18 mouse cellular contexts compared by ENCODE assay signal in genomic region chr10:58495637-58496036, GRCm38 (mm10). TPM values are rescaled to one million over a fixed set of nuclear protein-coding genes. Genes with fewer than 3 reads are reported as not detected.
DNase-seq lines count a peak whose midpoint lies in the region; ATAC-seq and TF ChIP-seq lines count a peak whose summit lies in the region.
"Had no signal": no experiment of that assay in that cellular context is flagged by ENCODE, and none has a peak within 500 bp of the region (broad histone marks: within the 10 kb centered on the region; RNA-seq: fewer than 3 reads in every experiment).

No protein-coding gene starts in this region.

- no peaks in the 10 kb centered on the region for H3K79me2 ChIP-seq in heart, adult 2 months (replicated peaks; ENCODE audit: control insufficient read depth, insufficient read depth, low read length)
- no peaks in the 10 kb centered on the region for H3K79me2 ChIP-seq in CH12.LX (replicated peaks; ENCODE audit: control insufficient read depth, extremely low read depth, insufficient read depth, poor library complexity, severe bottlenecking)

- H3K9ac ChIP-seq in heart, adult 2 months (ENCODE audit: low read depth, low read length) = no peak overlapping the region
- no peak overlapping the region for H3K9ac ChIP-seq in lung, embryonic 14.5 days
- H3K9ac ChIP-seq in CH12.LX (ENCODE audit: insufficient read depth, low read depth) = no peak overlapping the region
- H3K9ac ChIP-seq: forebrain, embryonic 12.5 days; hindbrain, embryonic 14.5 days; midbrain, embryonic 13.5 days had no signal

- no peak for TF ChIP-seq EP300 in heart, adult 2 months (IDR thresholded peaks at IDR 0.05; ENCODE audit: insufficient read depth, low read depth, low read length)
- TF ChIP-seq EP300 in CH12.LX (IDR thresholded peaks at IDR 0.05; ENCODE audit: low read length) = no peak

- peaks cover 2% of the 10 kb centered on the region for H3K4me1 ChIP-seq in heart, adult 2 months (ENCODE audit: control insufficient read depth, insufficient read depth, low read length)
- no peaks in the 10 kb centered on the region for H3K4me1 ChIP-seq in lung, embryonic 14.5 days (ENCODE audit: insufficient read depth)
- H3K4me1 ChIP-seq in CH12.LX (ENCODE audit: control insufficient read depth in 1 of 2, insufficient read depth in 2 of 2) = peaks cover 0 to 7% of the 10 kb centered on the region in 2 experiments; a peak in 3 of 4 replicates

- H3K4me3 ChIP-seq in heart, adult 2 months = no peak overlapping the region
- H3K4me3 ChIP-seq in lung, embryonic 14.5 days (ENCODE audit: low read depth, low read length) = no peak overlapping the region
- H3K4me3 ChIP-seq in CH12.LX (replicated peaks in 1 of 3; ENCODE audit: low read depth in 2 of 3, low read length in 2 of 3, poor library complexity in 1 of 3) = no peak overlapping the region
- H3K4me3 ChIP-seq: forebrain, embryonic 12.5 days; midbrain, embryonic 13.5 days had no signal

- in situ Hi-C loops in CH12.LX (cut with MboI; ENCODE audit: low pct_ligation_motif_present, low pct_unique_long_range_greater_than_20kb, low sequenced_read_pairs) = no loop called here

- H3K9me3 ChIP-seq in lung, embryonic 14.5 days (ENCODE audit: low read depth, low read length) = no peaks in the 10 kb centered on the region
- H3K9me3 ChIP-seq in CH12.LX (replicated peaks; ENCODE audit: low read length) = no peaks in the 10 kb centered on the region
- H3K9me3 ChIP-seq: forebrain, embryonic 12.5 days; midbrain, embryonic 13.5 days had no signal

- dilution Hi-C loops in CH12.LX (cut with MboI; ENCODE audit: extremely low pct_ligation_motif_present, extremely low pct_unique_long_range_greater_than_20kb, low sequenced_read_pairs) = no loop called here

- no peak for DNase-seq in heart, adult 2 months
- DNase-seq in heart, postnatal 25 days (ENCODE audit: low spot score) = no peak
- DNase-seq in lung, embryonic 14.5 days = no peak
- DNase-seq in lung, postnatal 14 days = no peak
- no peak for DNase-seq in CH12.LX (ENCODE audit: extremely low read depth)
- DNase-seq in ZHBTc4 (ENCODE audit: low read depth, low spot score) = peak; percentile 29
- DNase-seq in gastrocnemius, adult 8-10 months (ENCODE audit: low spot score in 2 of 2) = no peak
- no peak for DNase-seq in MN1 (ENCODE audit: low spot score)
- DNase-seq: adrenal gland, postnatal 10 days; cerebellum, adult 11 months; cerebellum, postnatal 25 days; kidney, adult 11 months; kidney, postnatal 10 days; layer of hippocampus, adult 9-11 months; lung, adult 2 months had no signal

- peak; percentile 43 for TF ChIP-seq CTCF in heart, adult 2 months (IDR thresholded peaks at IDR 0.05)
- peak; percentile 26; the same call in 1 of the 2 replicates for TF ChIP-seq CTCF in lung, embryonic 14.5 days (IDR thresholded peaks at IDR 0.05; ENCODE audit: low read depth)
- peak in 1 of 2 experiments; percentile 44; a peak in 3 of 4 replicates for TF ChIP-seq CTCF in CH12.LX (conservative IDR thresholded peaks at IDR 0.05 in 1 of 2, IDR thresholded peaks at IDR 0.05 in 1 of 2; ENCODE audit: low read depth in 2 of 2, low read length in 2 of 2)

- H3K4me2 ChIP-seq in lung, embryonic 14.5 days = no peak overlapping the region
- H3K4me2 ChIP-seq in CH12.LX (ENCODE audit: insufficient read depth, low read depth, poor library complexity, severe bottlenecking) = no peak overlapping the region
- H3K4me2 ChIP-seq: forebrain, embryonic 12.5 days; hindbrain, embryonic 14.5 days; midbrain, embryonic 13.5 days had no signal

- TF ChIP-seq POLR2A in heart, adult 2 months (IDR thresholded peaks at IDR 0.05; ENCODE audit: insufficient read depth, low read depth, low read length) = no peak
- no peak for TF ChIP-seq POLR2A in CH12.LX (IDR thresholded peaks at IDR 0.05; ENCODE audit: low read depth, low read length)

- peaks cover 4% of the 10 kb centered on the region for H3K36me3 ChIP-seq in heart, adult 2 months (ENCODE audit: control insufficient read depth, insufficient read depth, low read length)
- peaks cover 47% of the 10 kb centered on the region for H3K36me3 ChIP-seq in lung, embryonic 14.5 days (ENCODE audit: insufficient read depth)
- H3K36me3 ChIP-seq in CH12.LX (replicated peaks in 1 of 2; ENCODE audit: control insufficient read depth in 1 of 2, insufficient read depth in 1 of 2, low read length in 1 of 2) = peaks cover 26 to 43% of the 10 kb centered on the region in 2 experiments

- no peak for ATAC-seq in lung, embryonic 14.5 days (ENCODE audit: insufficient read depth)
- ATAC-seq: midbrain, embryonic 13.5 days had no signal

- no peaks in the 10 kb centered on the region for H3K27me3 ChIP-seq in heart, adult 2 months (ENCODE audit: control insufficient read depth, insufficient read depth, low read length)
- no peaks in the 10 kb centered on the region for H3K27me3 ChIP-seq in lung, embryonic 14.5 days (ENCODE audit: insufficient read depth, low read length)
- H3K27me3 ChIP-seq in CH12.LX (replicated peaks) = no peaks in the 10 kb centered on the region
- H3K27me3 ChIP-seq: forebrain, embryonic 12.5 days; midbrain, embryonic 13.5 days had no signal

- no peak overlapping the region for H3K27ac ChIP-seq in heart, adult 2 months
- H3K27ac ChIP-seq in lung, embryonic 14.5 days (ENCODE audit: low read depth) = no peak overlapping the region
- no peak overlapping the region for H3K27ac ChIP-seq in CH12.LX (ENCODE audit: insufficient read depth, low read depth)
- H3K27ac ChIP-seq: forebrain, embryonic 12.5 days; hindbrain, embryonic 14.5 days; midbrain, embryonic 13.5 days had no signal

- 88% methylated on average over 2 of the region's 2 CpGs for WGBS in heart, adult 2 months
- 77% methylated on average over 2 of the region's 2 CpGs for WGBS in lung, embryonic 14.5 days

- intact Hi-C loops in heart, adult 2 months (cut with DNase I) = loop anchor here (5.0 kb wide), 2 partner anchors 48 to 238 kb away; partner anchors contain the start of genes Gcc2 and Ranbp2
- intact Hi-C loops in heart, postnatal 25 days (cut with DNase I) = loop anchor here (5.0 kb wide), 1 partner anchor 48 kb away; the partner anchor contains the start of gene Ranbp2

- TF ChIP-seq RAD21 in CH12.LX (IDR thresholded peaks at IDR 0.05; ENCODE audit: low read depth, low read length) = no peak; the same call in 1 of the 2 replicates

TF ChIP-seq in CH12.LX, 34 proteins besides CTCF, POLR2A, EP300 and RAD21:
- 0 out of 2 replicates have a peak, but pooled peaks have one; percentile 23 for TF ChIP-seq MYC (IDR thresholded peaks at IDR 0.05; ENCODE audit: low read depth, low read length)
- TF ChIP-seq TBP (conservative IDR thresholded peaks at IDR 0.05; ENCODE audit: low read depth, low read length) = no peak

RNA-seq across cellular contexts. Expression of gene Ccdc138, which starts 2.1 kb away (rescaled TPM):
- under 1 TPM; 0.43 to 0.70 TPM for total RNA-seq in heart, adult 2 months (2021)
- 0.21 and 0.23 TPM in 2 replicates for polyA plus RNA-seq in heart, adult 2 months (2012; rRNA removed)
- under 1 TPM; 0.50 to 0.75 TPM for total RNA-seq in heart, postnatal 25 days (2021)
- polyA plus RNA-seq in lung, embryonic 14.5 days (2014; fragmentation: Nextera tagmentation; extraction: Ambion mirVana) = 10.0 and 11.4 TPM in 2 replicates
- total RNA-seq in CH12.LX (2012; rRNA removed) (1.7 TPM in 2 replicates), CH12.LX (2014; rRNA removed) (3.1 and 3.3 TPM in 2 replicates)
- polyA plus RNA-seq in CH12.LX (2012; ENCODE audit: insufficient read length, low read depth) = 2.2 and 2.4 TPM in 2 replicates
- total RNA-seq in gastrocnemius, adult 8-10 months (2022) = under 1 TPM; 0.11 to 0.22 (median 0.20) TPM

RNA-seq across cellular contexts. Expression of gene Ranbp2, which starts 48.9 kb away (rescaled TPM):
- 10 to 100 TPM; 47.5 to 53.5 TPM for total RNA-seq in heart, adult 2 months (2021)
- polyA plus RNA-seq in heart, adult 2 months (2012; rRNA removed) = 3.2 and 9.5 TPM in 2 replicates
- 10 to 100 TPM; 43.9 to 50.9 TPM for total RNA-seq in heart, postnatal 25 days (2021)
- 40.8 and 41.8 TPM in 2 replicates for polyA plus RNA-seq in lung, embryonic 14.5 days (2014; fragmentation: Nextera tagmentation; extraction: Ambion mirVana)
- 45.0 and 59.3 TPM in 2 replicates for total RNA-seq in CH12.LX (2012; rRNA removed)
- total RNA-seq in CH12.LX (2014; rRNA removed) = 53.4 and 64.1 TPM in 2 replicates
- polyA plus RNA-seq in CH12.LX (2012; ENCODE audit: insufficient read length, low read depth) = 49.5 and 56.3 TPM in 2 replicates
- 10 to 100 TPM; 46.3 to 53.8 (median 47.4) TPM for total RNA-seq in gastrocnemius, adult 8-10 months (2022)
